9 mouse cellular contexts compared by ENCODE assay signal in genomic region chr3:107466577-107466976, GRCm38 (mm10). TPM values are rescaled to one million over a fixed set of nuclear protein-coding genes. Genes with fewer than 3 reads are reported as not detected.
A peak's percentile ranks its signal among the peaks of the same experiment; 100 is the strongest.
DNase-seq lines count a peak whose midpoint lies in the region; ATAC-seq and TF ChIP-seq lines count a peak whose summit lies in the region.
"Had no signal": no experiment of that assay in that cellular context is flagged by ENCODE, and none has a peak within 500 bp of the region (broad histone marks: within the 10 kb centered on the region; RNA-seq: fewer than 3 reads in every experiment).

No protein-coding gene starts in this region.

- H3K4me1 ChIP-seq in hindbrain, embryonic 10.5 days (replicated peaks), result no peaks in the 10 kb centered on the region
- no peaks in the 10 kb centered on the region for H3K4me1 ChIP-seq in midbrain, postnatal 0 days (ENCODE audit: insufficient read depth, low read length)
- H3K4me1 ChIP-seq: lung, embryonic 15.5 days had no signal

- no peak overlapping the region for H3K9ac ChIP-seq in midbrain, postnatal 0 days (replicated peaks; ENCODE audit: low read length, poor library complexity, severe bottlenecking)
- H3K9ac ChIP-seq: lung, embryonic 15.5 days had no signal

- 15% methylated on average over 6 of the region's 6 CpGs for WGBS in hindbrain, embryonic 10.5 days
- 4% methylated on average over 6 of the region's 6 CpGs for WGBS in midbrain, postnatal 0 days

- peak; percentile 32 for ATAC-seq in midbrain, postnatal 0 days (ENCODE audit: low FRiP score)

- H3K36me3 ChIP-seq in hindbrain, embryonic 10.5 days, result no peaks in the 10 kb centered on the region
- H3K36me3 ChIP-seq in midbrain, postnatal 0 days (ENCODE audit: insufficient read depth, low read length), result peaks cover 4% of the 10 kb centered on the region
- H3K36me3 ChIP-seq: lung, embryonic 15.5 days had no signal

- no peak overlapping the region for H3K27ac ChIP-seq in hindbrain, embryonic 10.5 days
- no peak overlapping the region for H3K27ac ChIP-seq in midbrain, postnatal 0 days (ENCODE audit: low read depth, low read length)
- H3K27ac ChIP-seq: lung, embryonic 15.5 days had no signal

- H3K9me3 ChIP-seq in hindbrain, embryonic 10.5 days, result no peaks in the 10 kb centered on the region
- no peaks in the 10 kb centered on the region for H3K9me3 ChIP-seq in midbrain, postnatal 0 days (ENCODE audit: low read length)
- H3K9me3 ChIP-seq: lung, embryonic 15.5 days had no signal

- DNase-seq in heart, postnatal 10 days, result peak; percentile 80 to 88
- DNase-seq in heart, postnatal 25 days (ENCODE audit: low spot score), result no peak
- DNase-seq in adrenal gland, postnatal 25 days, result peak; percentile 73
- DNase-seq in embryo, embryonic 9.5 days (ENCODE audit: extremely low spot score), result peak; percentile 70
- DNase-seq in hindbrain, embryonic 10.5 days (ENCODE audit: low spot score), result peak; percentile 78
- DNase-seq in left cerebral cortex, postnatal 25 days (ENCODE audit: low spot score in 2 of 2), result peak; percentile 76 to 81
- DNase-seq in midbrain, postnatal 0 days (ENCODE audit: low spot score), result peak; percentile 85
- peak; percentile 16 to 25 for DNase-seq in thymus, adult 18-20 months

- H3K4me2 ChIP-seq in midbrain, postnatal 0 days (ENCODE audit: low read depth, low read length, poor library complexity, severe bottlenecking), result no peak overlapping the region
- H3K4me2 ChIP-seq: lung, embryonic 15.5 days had no signal

- TF ChIP-seq CTCF in midbrain, postnatal 0 days (IDR thresholded peaks at IDR 0.05), result peak; percentile 97

- intact Hi-C loops in heart, postnatal 10 days (cut with DNase I), result loop anchor here (1.0 to 2.0 kb wide), 4 partner anchors 109 to 372 kb away; no protein-coding TSS in a partner anchor
- intact Hi-C loops in heart, postnatal 25 days (cut with DNase I), result loop anchor here (1.0 to 5.0 kb wide), 5 partner anchors 109 to 374 kb away; partner anchors contain the start of gene Lamtor5
- intact Hi-C loops in left cerebral cortex, postnatal 25 days (cut with DNase I), result loop anchor here (1.0 to 2.0 kb wide), 3 partner anchors 109 to 260 kb away; no protein-coding TSS in a partner anchor

- no peak overlapping the region for H3K4me3 ChIP-seq in hindbrain, embryonic 10.5 days
- H3K4me3 ChIP-seq in midbrain, postnatal 0 days (ENCODE audit: low read depth, low read length), result no peak overlapping the region
- H3K4me3 ChIP-seq: lung, embryonic 15.5 days had no signal

- H3K27me3 ChIP-seq in hindbrain, embryonic 10.5 days (ENCODE audit: insufficient read depth, poor library complexity, severe bottlenecking), result peaks cover 45% of the 10 kb centered on the region
- H3K27me3 ChIP-seq in midbrain, postnatal 0 days (ENCODE audit: insufficient read depth, low read length), result 0 out of 2 replicates have a peak, but pooled peaks cover 4% of the 10 kb centered on the region

RNA-seq across cellular contexts. Expression of gene Kcnc4, which starts 7.2 kb away (rescaled TPM):
- under 1 TPM; 0.36 to 0.50 TPM for total RNA-seq in heart, postnatal 10 days (2021)
- under 1 TPM; 0.06 to 0.16 TPM for total RNA-seq in heart, postnatal 25 days (2021)
- 7.6 and 8.3 TPM in 2 replicates for total RNA-seq in adrenal gland, postnatal 25 days (2021)
- polyA plus RNA-seq in hindbrain, embryonic 10.5 days (2016; fragmentation: Nextera tagmentation; extraction: Ambion mirVana), result 0.09 and 0.17 TPM in 2 replicates
- 10 to 100 TPM; 62.5 to 66.4 TPM for total RNA-seq in left cerebral cortex, postnatal 25 days (2021)
- 41.3 and 46.8 TPM in 2 replicates for total RNA-seq in midbrain, postnatal 0 days (2014; rRNA removed)
- polyA plus RNA-seq in midbrain, postnatal 0 days (2015; fragmentation: Nextera tagmentation; extraction: Ambion mirVana), result 16.0 and 17.2 TPM in 2 replicates

RNA-seq across cellular contexts. Expression of gene Slc6a17, which starts 51.2 kb away (rescaled TPM):
- 1 to 10 TPM; 1.3 to 1.4 TPM for total RNA-seq in heart, postnatal 10 days (2021)
- total RNA-seq in heart, postnatal 25 days (2021), result 1 to 10 TPM; 1.5 to 2.4 TPM
- total RNA-seq in adrenal gland, postnatal 25 days (2021), result 2.1 and 2.7 TPM in 2 replicates
- 2.7 and 3.2 TPM in 2 replicates for polyA plus RNA-seq in hindbrain, embryonic 10.5 days (2016; fragmentation: Nextera tagmentation; extraction: Ambion mirVana)
- 100 to 1,000 TPM; 396 to 412 TPM for total RNA-seq in left cerebral cortex, postnatal 25 days (2021)
- 52.0 and 60.0 TPM in 2 replicates for total RNA-seq in midbrain, postnatal 0 days (2014; rRNA removed)
- 17.5 and 22.2 TPM in 2 replicates for polyA plus RNA-seq in midbrain, postnatal 0 days (2015; fragmentation: Nextera tagmentation; extraction: Ambion mirVana)

Comparison
In these comparisons a context has a peak if more than half of its experiments do, and no peak if none do; other contexts are left out.
1. RNA of gene Slc6a17, which starts 51.2 kb away (total RNA-seq): 396 to 412 TPM in left cerebral cortex, postnatal 25 days and 52.0 to 60.0 TPM in midbrain, postnatal 0 days; 2.1 to 2.7 TPM in adrenal gland, postnatal 25 days, 1.5 to 2.4 TPM in heart, postnatal 25 days and 1.3 to 1.4 TPM in heart, postnatal 10 days; every median in the first group is over 10 times any median in the second.